Mouse (Mus musculus) heart, postnatal 36 days (tissue): ENCODE results near the gene Ptprm. TPM values are rescaled to one million over a fixed set of nuclear protein-coding genes. Genes with fewer than 3 reads are reported as not detected.
"Not testable (repeated sequence)": the region's sequence is repeated elsewhere in the genome, so short reads cannot be mapped to it uniquely, and the experiment has no call there.

Experiments used
- DNase-seq, 2 experiments: peaks; one replicate each; pipeline ENCODE4 v3.0.0; 2021 to 2022
- intact Hi-C: fragments of 180-260 bp; cut with DNase I; formaldehyde crosslinking; loops from one replicate; pipeline ENCODE4 v1.15.1; 2025
- total RNA-seq, 2 experiments: library from RNA; stranded (reverse); gene quantifications; 2 replicates each; pipeline ENCODE4 v1.2.3; 2021

Gene Ptprm
- total RNA-seq, 2 experiments from 2014 or later, result 85.0 to 90.6 TPM

- intact Hi-C loops, result no loop called here
- no peak for DNase-seq
Observed at GRCm38 (mm10) chr17:66914696-66915095, 439.6 kb downstream of the Ptprm start.

- no peak for DNase-seq
- intact Hi-C loops, result no loop called here
Observed at GRCm38 (mm10) chr17:66912533-66912932, 441.7 kb downstream of the Ptprm start.

GRCm38 (mm10) chr17:66912120-66912519 is 442.1 kb downstream of the Ptprm start:
- DNase-seq, result no peak
- intact Hi-C loops, result no loop called here

GRCm38 (mm10) chr17:66909901-66910300 is 444.4 kb downstream of the Ptprm start:
- no peak for DNase-seq
- intact Hi-C loops, result no loop called here

GRCm38 (mm10) chr17:66908921-66909320 is 445.3 kb downstream of the Ptprm start:
- intact Hi-C loops, result no loop called here
- DNase-seq, result peak in 1 of 2 experiments; percentile 17

GRCm38 (mm10) chr17:66894181-66894580 is 460.1 kb downstream of the Ptprm start:
- intact Hi-C loops, result no loop called here
- DNase-seq, result no peak

DNA sequence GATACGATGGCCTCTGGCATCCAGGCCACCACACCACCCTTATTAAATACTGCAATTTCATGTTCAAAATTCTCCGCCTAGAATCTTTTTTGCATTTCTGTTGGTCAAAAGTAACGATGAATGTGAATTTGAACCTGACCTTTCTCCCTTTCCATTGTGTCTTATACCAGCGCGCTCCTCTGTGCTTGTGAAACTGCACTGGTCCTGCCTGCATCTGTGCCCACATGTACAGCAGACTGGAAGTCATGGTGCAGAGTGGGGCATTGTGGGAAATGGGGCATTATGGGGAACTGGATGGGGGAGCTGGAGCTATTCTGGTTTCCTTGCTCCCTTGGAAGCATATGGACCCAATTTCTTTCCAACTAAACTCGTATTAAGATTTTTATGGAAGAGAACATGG is 462.3 kb downstream of the Ptprm start:
- no peak for DNase-seq
- intact Hi-C loops, result no loop called here

- no peak for DNase-seq
- intact Hi-C loops, result no loop called here
Observed at GRCm38 (mm10) chr17:66891067-66891862, 463.0 kb downstream of the Ptprm start.

- intact Hi-C loops, result no loop called here
- peak in 1 of 2 experiments; percentile 15 for DNase-seq
Observed at GRCm38 (mm10) chr17:66882304-66882703, 472.0 kb downstream of the Ptprm start.

DNA sequence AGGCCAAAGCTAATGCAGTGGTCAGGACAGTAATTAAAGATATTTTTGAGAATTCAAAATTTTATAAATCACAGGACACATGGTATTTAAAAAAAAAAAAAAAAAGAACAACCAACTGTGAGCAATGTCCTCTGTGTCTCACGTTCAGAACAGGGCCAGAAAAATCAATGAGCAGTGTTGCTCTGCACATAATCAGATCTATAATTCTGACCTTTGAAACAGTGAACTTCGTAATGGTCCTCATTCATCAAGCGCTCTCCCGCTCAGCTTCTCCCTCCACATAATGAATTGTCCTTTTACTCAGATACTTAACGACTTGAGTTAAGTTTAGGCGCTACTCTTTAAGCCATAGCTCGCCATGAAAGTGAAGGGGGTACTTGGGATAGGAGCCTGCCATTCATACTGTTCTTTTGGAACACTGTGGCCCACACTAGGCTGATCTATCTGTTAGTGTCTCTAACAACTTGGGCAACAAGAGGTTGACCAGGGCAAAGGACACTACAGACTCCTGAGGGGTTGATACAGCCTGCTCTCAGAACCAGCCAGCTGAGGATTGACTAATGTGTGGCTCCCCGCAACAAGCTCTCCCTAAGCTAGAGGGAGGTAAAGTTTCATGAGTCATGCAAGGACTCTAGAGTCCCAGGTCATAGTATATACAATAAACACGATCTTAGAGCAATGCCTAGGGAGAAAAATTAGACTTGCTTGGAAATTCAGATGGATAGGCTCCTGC is 473.1 kb downstream of the Ptprm start:
- DNase-seq, result no peak
- intact Hi-C loops, result no loop called here

GRCm38 (mm10) chr17:66879151-66879550 is 475.1 kb downstream of the Ptprm start:
- intact Hi-C loops, result no loop called here
- DNase-seq, result no peak

GRCm38 (mm10) chr17:66877582-66877981 is 476.7 kb downstream of the Ptprm start:
- intact Hi-C loops, result no loop called here
- DNase-seq, result no peak

DNA sequence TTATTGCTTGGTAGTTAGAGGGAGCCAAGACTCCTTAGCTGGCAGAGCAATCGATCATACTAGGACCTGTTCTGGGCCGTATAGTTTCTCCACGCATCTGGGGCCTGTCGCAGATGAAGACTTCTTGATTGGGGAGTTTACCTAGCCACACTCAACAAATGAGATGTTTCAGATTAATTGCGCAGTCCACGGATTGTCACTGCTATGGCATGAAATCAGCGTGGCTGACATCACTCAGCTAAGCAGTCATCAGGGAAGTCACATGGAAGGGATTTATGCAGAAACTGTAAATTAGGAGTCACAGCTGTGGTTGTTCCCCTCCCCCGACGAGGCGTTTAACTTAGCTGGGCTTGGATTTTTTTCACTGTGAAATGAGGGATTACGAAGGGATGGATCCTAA is 479.4 kb downstream of the Ptprm start:
- intact Hi-C loops, result no loop called here
- no peak for DNase-seq

DNA sequence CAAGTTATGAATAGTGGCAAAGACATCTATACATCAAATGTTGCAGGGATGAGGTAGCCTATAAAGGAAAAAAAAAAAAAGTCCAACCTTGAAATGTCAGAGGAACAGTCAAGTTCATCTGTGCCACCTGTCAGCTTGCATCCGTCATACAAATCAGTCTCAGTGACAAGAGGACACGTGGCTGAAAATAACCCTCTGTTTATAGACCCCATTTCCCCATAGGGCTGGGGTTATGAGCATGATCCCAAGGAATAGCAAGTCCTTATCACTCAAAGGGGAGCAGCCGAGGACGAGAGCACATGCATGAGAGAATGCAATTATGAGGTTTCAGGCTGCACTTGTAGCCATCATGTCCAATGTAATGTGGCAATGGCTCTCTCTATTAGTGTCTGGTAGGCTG is 482.9 kb downstream of the Ptprm start:
- DNase-seq, result no peak

GRCm38 (mm10) chr17:66869581-66870002 is 484.7 kb downstream of the Ptprm start:
- intact Hi-C loops, result no loop called here
- DNase-seq, result no peak

More for the DNA sequence above, 482.9 kb downstream of the Ptprm start:
- intact Hi-C loops, result no loop called here

- no peak for DNase-seq
Observed at GRCm38 (mm10) chr17:66864441-66864840, 489.8 kb downstream of the Ptprm start.

GRCm38 (mm10) chr17:66861557-66861956 is 492.7 kb downstream of the Ptprm start:
- intact Hi-C loops, result no loop called here
- DNase-seq, result no peak

More at GRCm38 (mm10) chr17:66864441-66864840, 489.8 kb downstream of the Ptprm start:
- intact Hi-C loops, result no loop called here

GRCm38 (mm10) chr17:66858757-66859156 is 495.5 kb downstream of the Ptprm start:
- intact Hi-C loops, result no loop called here
- no peak for DNase-seq

DNA sequence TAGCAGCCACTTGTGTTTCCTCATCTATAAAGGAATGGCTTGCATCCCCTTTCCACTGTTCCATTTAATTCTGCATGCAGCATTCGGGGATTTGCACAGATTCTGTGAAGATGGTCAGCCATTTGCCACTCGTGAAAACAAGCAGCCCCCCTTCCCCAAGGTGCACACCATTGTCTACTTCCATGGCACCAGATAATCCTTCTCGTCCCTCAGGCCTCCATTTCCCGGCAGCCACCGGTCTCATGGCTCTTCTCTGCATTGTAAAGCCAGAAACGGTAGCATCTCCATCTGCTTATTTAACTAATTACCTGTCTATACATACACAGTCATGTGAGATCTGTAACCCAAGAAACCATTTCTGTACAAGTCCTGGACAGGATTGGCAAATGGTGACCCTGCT is 501.8 kb downstream of the Ptprm start:
- no peak for DNase-seq
- intact Hi-C loops, result no loop called here

- intact Hi-C loops, DNase-seq: not testable (repeated sequence)
Observed at GRCm38 (mm10) chr17:66847011-66847410, 507.2 kb downstream of the Ptprm start.

- DNase-seq, result no peak
- intact Hi-C loops, result no loop called here
Observed at GRCm38 (mm10) chr17:66822347-66822746, 531.9 kb downstream of the Ptprm start.

- DNase-seq, result no peak
- intact Hi-C loops, result no loop called here
Observed at GRCm38 (mm10) chr17:66817380-66817779, 536.9 kb downstream of the Ptprm start.
